Mouse (Mus musculus) small intestine, adult 2 months (tissue): ENCODE results near the gene Armh2. TPM values are rescaled to one million over a fixed set of nuclear protein-coding genes. Genes with fewer than 3 reads are reported as not detected.
"Not testable (repeated sequence)": the region's sequence is repeated elsewhere in the genome, so short reads cannot be mapped to it uniquely, and the experiment has no call there.

Experiments
- H3K27ac ChIP-seq: fragments of 200-500 bp; 2 replicates; pipeline ENCODE4 v1.5.1; 2012; ENCODE audit warnings: low read depth, low read length, control low read depth, inconsistent platforms; ENCODE audit not compliant: insufficient read depth
- H3K27me3 ChIP-seq: fragments of 200-500 bp; 2 replicates; pipeline ENCODE4 v1.6.1; 2012; ENCODE audit warnings: mild to moderate bottlenecking, moderate library complexity, low read length, inconsistent platforms; ENCODE audit not compliant: control insufficient read depth, insufficient read depth
- H3K36me3 ChIP-seq: fragments of 200-500 bp; 2 replicates; pipeline ENCODE4 v1.6.1; 2012; ENCODE audit warnings: mild to moderate bottlenecking, low read length, control low read depth, inconsistent platforms; ENCODE audit not compliant: control insufficient read depth, insufficient read depth
- H3K4me1 ChIP-seq: fragments of 200-500 bp; 2 replicates; pipeline ENCODE4 v1.6.1; 2012; ENCODE audit warnings: low read length, inconsistent platforms, mixed read lengths; ENCODE audit not compliant: control insufficient read depth, insufficient read depth, insufficient read length
- H3K4me3 ChIP-seq: fragments of 200-500 bp; 2 replicates; pipeline ENCODE4 v1.5.1; 2012; ENCODE audit warnings: low read depth, mild to moderate bottlenecking, control low read depth, inconsistent platforms, low read length, moderate library complexity
- CTCF ChIP-seq: fragments of 200-500 bp; IDR thresholded peaks from 2 replicates; pipeline ENCODE4 v1.5.1; 2012; ENCODE audit warnings: low read depth, mild to moderate bottlenecking, control low read depth, inconsistent platforms, low read length, moderate library complexity, mixed read lengths; ENCODE audit not compliant: insufficient replicate concordance, insufficient read length; ENCODE audit errors: extremely low read depth
- POLR2A ChIP-seq: fragments of 200-500 bp; IDR thresholded peaks from 2 replicates; pipeline ENCODE4 v1.6.1; 2012; ENCODE audit warnings: low read depth, mild to moderate bottlenecking, control low read depth, inconsistent platforms, low read length, moderate library complexity
- WGBS: fragments of 180-500 bp; shearing (Covaris S2); methylation state at CpG from one replicate; pipeline ENCODE4 v1.1.7; 2018; 5-methylcytosine and 5-hydroxymethylcytosine counted together
- polyA plus RNA-seq: library from polyadenylated mRNA; depleted of rRNA; stranded (reverse); fragments of >200 nt; gene quantifications from 2 replicates; pipeline ENCODE4 v1.2.3, GENCODE M21; 2012

Armh2 gene
- polyA plus RNA-seq, 1 experiment, result not detected

GRCm38 (mm10) chr13:24757820-24758564 lies 17.0 kb downstream of the Armh2 start:
- no peak for TF ChIP-seq CTCF
- TF ChIP-seq POLR2A, result no peak
- 72% methylated on average over 12 of the region's 12 CpGs for WGBS
- Histone ChIP-seq H3K36me3 (peaks cover 38% of the 10 kb centered on the region), H3K27ac (no peak overlapping the region), H3K4me1 (peaks cover 3% of the 10 kb centered on the region; the same call in 1 of the 2 replicates), H3K27me3 (no peaks in the 10 kb centered on the region), H3K4me3 (no peak overlapping the region)

DNA sequence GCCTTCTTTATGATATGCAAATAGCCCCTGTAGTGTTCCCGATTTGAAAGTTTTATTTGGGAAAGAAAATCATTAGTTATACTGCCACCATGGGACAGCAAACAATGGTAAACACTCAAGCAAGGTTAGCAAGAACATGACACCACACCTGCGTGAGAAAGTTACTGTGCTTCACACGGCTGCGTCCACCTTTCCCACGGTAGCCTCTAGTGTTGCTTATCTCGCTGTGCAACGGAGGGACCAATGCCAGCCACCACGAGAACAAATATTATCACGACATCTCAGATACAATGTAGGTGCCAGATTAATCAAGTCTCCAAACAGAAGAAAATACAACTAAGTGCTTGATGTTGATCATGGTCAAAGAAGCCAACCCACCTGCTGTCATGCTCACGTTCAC lies 18.4 kb downstream of the Armh2 start:
- TF ChIP-seq CTCF (no peak), POLR2A (no peak)
- Histone ChIP-seq H3K4me3 (no peak overlapping the region), H3K27me3 (no peaks in the 10 kb centered on the region), H3K27ac (no peak overlapping the region), H3K4me1 (peaks cover 3% of the 10 kb centered on the region; the same call in 1 of the 2 replicates), H3K36me3 (peaks cover 31% of the 10 kb centered on the region)
- 53% methylated on average over 10 of the region's 10 CpGs for WGBS

DNA sequence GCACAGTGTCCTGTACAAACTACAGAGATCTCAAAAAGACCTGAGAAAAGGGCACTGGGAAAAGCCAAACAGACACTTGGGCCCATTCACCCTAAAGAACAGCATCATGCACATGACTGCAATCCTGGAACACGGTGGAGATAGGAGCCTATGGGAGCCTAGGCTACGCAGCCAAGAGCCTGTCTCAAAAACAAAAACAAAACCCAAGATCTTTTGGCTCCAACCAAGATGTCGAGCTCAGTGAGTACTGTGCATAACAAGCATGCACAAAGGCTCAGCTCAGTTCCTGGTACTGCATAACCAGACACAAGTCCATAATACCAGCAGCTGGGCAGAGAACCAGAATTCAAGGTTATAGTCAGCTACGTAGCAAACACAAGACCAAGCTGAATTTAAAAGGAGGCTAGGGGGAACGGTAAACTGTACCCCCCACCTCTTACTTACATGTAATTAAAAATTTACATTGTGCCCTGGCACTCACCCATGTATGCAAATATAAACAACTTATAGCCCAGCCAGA lies 19.4 kb downstream of the Armh2 start:
- TF ChIP-seq POLR2A (no peak), CTCF (no peak)
- Histone ChIP-seq H3K4me3 (no peak overlapping the region), H3K27ac (no peak overlapping the region), H3K4me1 (peaks cover 3% of the 10 kb centered on the region; the same call in 1 of the 2 replicates), H3K27me3 (no peaks in the 10 kb centered on the region), H3K36me3 (peaks cover 24% of the 10 kb centered on the region)
- WGBS, result 24% methylated on average over 5 of the region's 5 CpGs

- peaks cover 18% of the 10 kb centered on the region for H3K36me3 ChIP-seq
- H3K4me1 ChIP-seq, result peaks cover 3% of the 10 kb centered on the region; the same call in 1 of the 2 replicates
- H3K27ac ChIP-seq, result peak overlapping the region; percentile 44
- WGBS, result 2% methylated on average over 10 of the region's 10 CpGs
- H3K4me3 ChIP-seq, result peak overlapping the region; percentile 88
- H3K27me3 ChIP-seq, result no peaks in the 10 kb centered on the region
- no peak for TF ChIP-seq POLR2A
Measured at GRCm38 (mm10) chr13:24761083-24761402, 20.0 kb downstream of the Armh2 start.

DNA sequence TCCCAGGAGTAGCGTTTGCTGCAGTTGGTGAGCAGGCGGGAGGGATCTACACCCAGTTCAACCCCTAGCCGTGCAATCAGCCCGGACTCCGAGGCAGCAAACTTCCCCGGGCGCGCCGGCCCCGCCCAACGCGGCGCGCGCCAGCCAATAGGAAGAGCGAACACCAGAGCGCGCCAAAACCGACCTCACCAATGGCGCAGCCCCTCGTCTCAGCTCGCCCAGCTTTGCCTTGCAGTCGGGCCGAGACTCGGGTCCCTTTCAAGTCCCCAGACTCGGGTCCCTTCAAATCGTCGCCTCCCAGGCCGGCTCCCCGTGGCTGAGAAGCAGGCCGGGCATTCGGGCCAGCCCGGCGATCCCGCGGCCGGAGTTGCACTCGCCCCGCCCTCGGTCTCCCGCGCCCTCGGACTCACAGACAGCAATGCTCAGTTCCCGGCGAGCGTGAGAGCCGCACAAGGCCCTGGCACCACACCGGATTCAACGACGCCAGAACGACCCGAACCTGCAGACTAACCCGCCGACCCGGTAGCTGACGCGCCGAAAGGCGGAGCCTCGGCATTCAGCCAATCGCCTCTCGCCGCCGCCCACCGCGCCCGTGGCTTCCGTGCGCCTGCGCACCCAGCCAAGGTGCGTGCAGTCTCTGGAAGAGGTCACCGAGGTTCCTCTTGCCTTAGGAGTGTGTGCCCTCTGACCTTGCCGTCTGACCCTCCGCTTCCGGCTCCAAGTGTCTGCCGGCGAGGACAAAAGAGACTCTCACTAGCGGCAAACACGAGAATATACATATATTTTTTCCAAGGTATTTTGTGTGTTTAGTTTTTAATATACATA lies 20.6 kb downstream of the Armh2 start, which contains the start of gene Gmnn:
Gene Gmnn, minus strand, starts transcription at position 521 of the 825 bp plus-strand sequence.
- TF ChIP-seq POLR2A (peak; percentile 22; the same call in 1 of the 2 replicates), CTCF (no peak)
- Histone ChIP-seq H3K4me1 (peaks cover 3% of the 10 kb centered on the region; the same call in 1 of the 2 replicates), H3K4me3 (peak within 1 kb of the TSS; percentile 88), H3K27me3 (no peaks in the 10 kb centered on the region), H3K36me3 (peaks cover 14% of the 10 kb centered on the region), H3K27ac (peak within 1 kb of the TSS; percentile 93)
- under 1% methylated on average over 79 of the region's 79 CpGs for WGBS

DNA sequence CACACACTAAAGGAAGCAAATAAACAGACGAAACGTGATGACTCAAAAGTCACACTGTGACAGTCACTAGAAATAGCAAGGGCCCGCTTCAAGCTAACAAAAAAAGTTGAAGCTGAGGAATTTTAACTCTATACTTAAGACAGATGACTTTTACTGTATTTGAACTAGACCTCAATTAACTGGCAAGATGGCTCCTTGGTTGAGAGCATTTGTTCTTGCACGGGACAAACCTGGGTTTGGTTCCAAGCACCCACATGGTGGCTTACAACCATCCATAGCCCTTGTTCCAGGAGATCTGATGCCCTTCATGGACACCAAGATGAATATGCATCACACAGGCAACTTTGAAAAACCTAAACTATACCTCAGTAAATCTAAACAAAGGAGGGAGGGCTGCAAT lies 21.2 kb downstream of the Armh2 start:
- Histone ChIP-seq H3K4me3 (peak overlapping the region; percentile 88), H3K27me3 (no peaks in the 10 kb centered on the region), H3K4me1 (peaks cover 3% of the 10 kb centered on the region; the same call in 1 of the 2 replicates), H3K36me3 (peaks cover 11% of the 10 kb centered on the region), H3K27ac (peak overlapping the region; percentile 93; the same call in 1 of the 2 replicates)
- WGBS, result 7% methylated on average over 4 of the region's 4 CpGs
- TF ChIP-seq CTCF (no peak), POLR2A (no peak)

GRCm38 (mm10) chr13:24767809-24768208 lies 26.8 kb downstream of the Armh2 start:
- H3K27ac ChIP-seq, result not testable (repeated sequence)
- 71% methylated on average over 4 of the region's 4 CpGs for WGBS

GRCm38 (mm10) chr13:24771482-24771881 lies 30.4 kb downstream of the Armh2 start:
- H3K36me3 ChIP-seq, H3K4me3 ChIP-seq, H3K27me3 ChIP-seq, H3K27ac ChIP-seq, H3K4me1 ChIP-seq: not testable (repeated sequence)
- WGBS, result 92% methylated on average over 10 of the region's 10 CpGs

More at GRCm38 (mm10) chr13:24767809-24768208, 26.8 kb downstream of the Armh2 start:
- not testable (repeated sequence) for H3K4me1 ChIP-seq, H3K27me3 ChIP-seq, H3K36me3 ChIP-seq, H3K4me3 ChIP-seq
